Mouse (Mus musculus) cortical plate, adult 2 months (tissue): ENCODE data around the gene D8Ertd738e. TPM values are rescaled to one million over a fixed set of nuclear protein-coding genes. Genes with fewer than 3 reads are reported as not detected.
A peak's percentile ranks its signal among the peaks of the same experiment; 100 is the strongest.

Experiments used
- H3K27ac ChIP-seq: fragments of 200-500 bp; 2 replicates; pipeline ENCODE4 v1.5.1; 2012; ENCODE audit warnings: low read length, control low read depth, inconsistent platforms; ENCODE audit not compliant: insufficient read depth
- H3K4me1 ChIP-seq: fragments of 200-500 bp; 2 replicates; pipeline ENCODE4 v1.6.1; 2011; ENCODE audit warnings: low read length; ENCODE audit not compliant: control insufficient read depth, insufficient read depth
- H3K4me3 ChIP-seq: fragments of 200-500 bp; 2 replicates; pipeline ENCODE4 v1.5.1; 2011; ENCODE audit warnings: mild to moderate bottlenecking, low read length, control low read depth; ENCODE audit not compliant: insufficient read depth
- CTCF ChIP-seq: fragments of 200-500 bp; IDR thresholded peaks from 2 replicates; pipeline ENCODE4 v1.5.1; 2011; ENCODE audit warnings: mild to moderate bottlenecking, control low read depth, low read length; ENCODE audit not compliant: insufficient read depth; ENCODE audit errors: extremely low read depth
- POLR2A ChIP-seq: fragments of 200-500 bp; IDR thresholded peaks from 2 replicates; pipeline ENCODE4 v1.6.1; 2011; ENCODE audit warnings: mild to moderate bottlenecking, low read length, control low read depth; ENCODE audit not compliant: insufficient read depth; ENCODE audit errors: extremely low read depth
- polyA plus RNA-seq: library from polyadenylated mRNA; depleted of rRNA; stranded (reverse); fragments of >200 nt; gene quantifications from 2 replicates; pipeline ENCODE4 v1.2.3, GENCODE M21; 2012

Gene D8Ertd738e
- polyA plus RNA-seq, 1 experiment: 213 TPM

- Histone ChIP-seq H3K4me1 (peaks cover 4% of the 10 kb centered on the region; the same call in 1 of the 2 replicates), H3K27ac (no peak overlapping the region), H3K4me3 (no peak overlapping the region)
- TF ChIP-seq POLR2A: no peak
- TF ChIP-seq CTCF: no peak
These were observed 24.4 kb upstream of the D8Ertd738e start for GRCm38 (mm10) chr8:84273968-84274367.

GRCm38 (mm10) chr8:84272302-84272701 lies 22.8 kb upstream of the D8Ertd738e start:
- Histone ChIP-seq H3K4me1 (peaks cover 4% of the 10 kb centered on the region; the same call in 1 of the 2 replicates), H3K27ac (no peak overlapping the region), H3K4me3 (no peak overlapping the region)
- no peak for TF ChIP-seq CTCF
- no peak for TF ChIP-seq POLR2A

GRCm38 (mm10) chr8:84269950-84270773 lies 20.6 kb upstream of the D8Ertd738e start, which contains the start of gene Ccdc130:
TSS of gene Ccdc130 (minus strand) at chr8:84270380.
- Histone ChIP-seq H3K27ac (peak within 1 kb of the TSS; percentile 73), H3K4me3 (peak within 1 kb of the TSS; percentile 81), H3K4me1 (peaks cover 4% of the 10 kb centered on the region; the same call in 1 of the 2 replicates)
- TF ChIP-seq POLR2A: peak; percentile 90; the same call in 1 of the 2 replicates
- TF ChIP-seq CTCF: no peak

GRCm38 (mm10) chr8:84261098-84261497 lies 11.6 kb upstream of the D8Ertd738e start:
- H3K4me3 ChIP-seq: no peak overlapping the region
- no peak overlapping the region for H3K27ac ChIP-seq
- peaks cover 3% of the 10 kb centered on the region for H3K4me1 ChIP-seq
- TF ChIP-seq POLR2A (no peak), CTCF (no peak)

- TF ChIP-seq POLR2A (peak; percentile 92), CTCF (no peak)
- H3K4me1 ChIP-seq: peaks cover 4% of the 10 kb centered on the region
- peak within 1 kb of the TSS; percentile 69 for H3K27ac ChIP-seq
- peak within 1 kb of the TSS; percentile 58 for H3K4me3 ChIP-seq
These were observed 7.5 kb upstream of the D8Ertd738e start, which contains the start of gene Mri1 for GRCm38 (mm10) chr8:84256822-84257610. TSS of gene Mri1 (minus strand) at chr8:84257326.

GRCm38 (mm10) chr8:84256458-84256821 lies 6.9 kb upstream of the D8Ertd738e start:
- peak overlapping the region; percentile 69 for H3K27ac ChIP-seq
- H3K4me3 ChIP-seq: peak overlapping the region; percentile 58
- peaks cover 4% of the 10 kb centered on the region for H3K4me1 ChIP-seq
- TF ChIP-seq POLR2A (no peak), CTCF (no peak)

GRCm38 (mm10) chr8:84255858-84256257 lies 6.3 kb upstream of the D8Ertd738e start:
- H3K4me1 ChIP-seq: peaks cover 4% of the 10 kb centered on the region
- TF ChIP-seq CTCF (no peak), POLR2A (no peak)
- H3K4me3 ChIP-seq: peak overlapping the region; percentile 58
- H3K27ac ChIP-seq: no peak overlapping the region

GRCm38 (mm10) chr8:84241821-84242220 lies 7.7 kb downstream of the D8Ertd738e start:
- Histone ChIP-seq H3K4me3 (no peak overlapping the region), H3K4me1 (no peaks in the 10 kb centered on the region), H3K27ac (no peak overlapping the region)
- TF ChIP-seq CTCF (no peak), POLR2A (no peak)

GRCm38 (mm10) chr8:84241167-84241566 lies 8.4 kb downstream of the D8Ertd738e start:
- H3K4me1 ChIP-seq: no peaks in the 10 kb centered on the region
- TF ChIP-seq POLR2A (no peak), CTCF (no peak)
- no peak overlapping the region for H3K4me3 ChIP-seq
- no peak overlapping the region for H3K27ac ChIP-seq
